Mouse (Mus musculus): ENCODE results near the gene Veph1. TPM values are rescaled to one million over a fixed set of nuclear protein-coding genes. Genes with fewer than 3 reads are reported as not detected.

The Veph1 gene
- polyA plus RNA-seq, 1 experiment from 2014 or later, result not detected

DNA sequence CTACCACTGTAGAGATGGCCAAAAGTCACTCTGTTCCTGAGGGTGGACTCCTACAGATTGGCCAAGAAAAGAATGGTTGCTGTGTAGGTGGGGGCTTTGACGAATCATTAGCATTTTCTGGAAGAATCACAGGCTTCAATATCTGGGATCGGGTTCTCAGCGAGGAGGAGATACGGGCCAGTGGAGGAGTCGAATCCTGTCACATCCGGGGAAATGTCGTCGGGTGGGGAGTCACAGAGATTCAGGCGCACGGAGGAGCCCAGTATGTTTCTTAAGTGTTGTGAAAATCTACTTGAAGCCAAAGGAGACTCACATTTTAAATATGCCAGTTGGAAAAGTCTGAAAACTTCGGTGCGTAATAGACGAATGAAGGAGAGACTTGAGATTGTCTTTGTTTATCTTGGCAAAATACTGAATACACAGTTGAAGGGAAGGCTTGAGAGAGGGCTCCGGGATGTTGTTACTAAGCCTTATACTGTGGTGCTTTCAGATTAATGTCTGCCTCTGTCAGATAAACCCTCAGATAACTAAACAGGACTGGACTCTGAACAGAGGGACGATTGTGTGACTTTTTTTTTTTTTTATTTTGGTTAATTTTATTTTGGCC lies 71.6 kb downstream of the Veph1 start:
- no peak for DNase-seq (ENCODE audit: low spot score)

DNA sequence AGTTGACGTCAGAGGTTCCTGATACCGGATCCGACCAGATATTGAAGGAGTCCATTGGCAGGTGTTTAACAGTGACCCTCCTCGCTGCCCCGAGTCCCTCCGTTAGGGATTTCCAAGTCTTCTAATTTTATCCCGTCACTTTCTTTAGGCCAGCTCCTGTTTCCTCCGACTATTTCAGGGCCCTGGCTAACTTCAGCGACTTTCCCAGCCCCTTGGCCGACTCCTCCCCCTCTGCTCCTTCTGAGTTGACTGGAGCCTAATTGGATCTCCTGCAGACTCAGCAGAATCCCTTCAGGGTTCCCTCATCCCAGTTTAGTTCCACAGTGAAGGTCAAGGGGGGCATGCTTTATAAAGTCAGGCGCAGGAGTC lies 75.4 kb downstream of the Veph1 start:
- no peak for DNase-seq (ENCODE audit: low spot score)

DNA sequence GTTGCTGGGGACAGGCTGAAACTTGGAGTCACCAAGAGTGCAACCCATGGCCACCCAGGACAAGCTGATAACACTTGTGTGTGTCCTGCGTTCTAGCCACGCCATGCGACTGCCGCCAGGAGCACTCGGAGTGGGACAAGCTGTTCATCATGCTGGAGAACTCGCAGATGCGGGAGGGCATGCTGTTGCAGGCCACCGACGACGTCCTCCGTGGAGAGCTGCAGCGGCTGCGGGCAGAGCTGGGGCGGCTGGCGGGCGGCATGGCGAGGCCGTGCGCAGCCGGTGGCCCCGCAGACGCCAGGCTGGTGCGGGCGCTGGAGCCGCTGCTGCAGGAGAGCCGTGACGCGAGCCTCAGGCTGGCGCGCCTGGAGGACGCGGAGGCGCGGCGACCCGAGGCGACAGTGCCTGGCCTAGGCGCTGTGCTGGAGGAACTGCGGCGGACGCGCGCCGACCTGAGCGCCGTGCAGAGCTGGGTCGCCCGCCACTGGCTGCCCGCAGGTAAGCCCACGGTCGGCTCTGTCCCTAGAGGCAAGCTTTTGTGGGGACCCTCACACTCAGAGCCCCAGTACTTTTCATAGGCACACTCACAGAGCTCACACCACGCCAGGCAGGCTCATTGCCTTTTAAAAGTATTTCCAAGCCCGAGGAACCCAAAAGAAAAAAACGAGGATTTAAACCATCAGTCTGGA lies 75.9 kb downstream of the Veph1 start:
- DNase-seq (ENCODE audit: low spot score), result no peak

DNA sequence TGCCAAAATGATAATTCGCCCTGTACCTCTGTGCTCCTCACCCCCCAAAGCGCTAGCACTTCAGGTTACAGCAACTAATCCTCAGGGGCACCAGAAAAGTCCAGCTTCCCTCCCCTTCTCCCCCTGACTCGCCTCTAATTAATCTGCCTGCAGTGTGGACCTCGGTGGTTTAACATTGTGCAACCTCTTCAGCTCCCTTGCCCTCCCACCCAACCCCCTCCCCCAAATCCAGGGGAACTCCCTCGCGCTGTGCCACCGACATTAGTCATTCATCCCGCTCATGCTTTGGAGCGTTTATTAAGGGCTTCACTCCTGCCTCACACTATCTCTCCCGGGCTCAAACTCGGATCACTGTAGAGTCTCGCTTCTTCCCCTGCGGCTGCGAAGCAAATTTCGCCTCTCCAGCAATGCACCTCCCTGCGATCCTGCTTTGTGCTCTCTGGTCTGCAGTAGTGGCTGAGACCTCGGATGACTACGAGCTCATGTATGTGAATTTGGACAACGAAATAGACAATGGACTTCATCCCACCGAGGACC lies 76.9 kb downstream of the Veph1 start, which contains the start of gene Ptx3:
Gene Ptx3 (plus strand): TSS at position 256 of the 537 bp plus-strand sequence.
- no peak for DNase-seq (ENCODE audit: low spot score)

DNA sequence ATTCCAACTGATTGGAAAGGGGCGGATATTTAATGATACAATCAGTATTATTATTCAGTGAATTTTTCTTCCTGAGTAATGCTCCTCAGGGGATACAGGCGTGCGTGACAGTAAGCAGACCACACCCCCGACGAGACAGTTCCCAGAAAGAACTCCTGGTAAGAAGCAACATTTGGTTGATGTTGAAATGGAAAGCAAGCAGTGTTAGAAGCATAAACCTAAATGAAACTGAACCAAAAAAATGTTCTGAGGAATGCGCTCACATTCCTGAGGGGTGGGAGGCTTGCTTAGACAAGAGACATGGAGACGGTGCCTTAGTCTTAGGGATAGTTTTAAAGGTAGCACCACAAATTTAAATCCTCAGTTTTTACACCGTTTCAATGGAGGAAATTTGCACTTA lies 80.9 kb downstream of the Veph1 start:
- no peak for DNase-seq (ENCODE audit: low spot score)

DNA sequence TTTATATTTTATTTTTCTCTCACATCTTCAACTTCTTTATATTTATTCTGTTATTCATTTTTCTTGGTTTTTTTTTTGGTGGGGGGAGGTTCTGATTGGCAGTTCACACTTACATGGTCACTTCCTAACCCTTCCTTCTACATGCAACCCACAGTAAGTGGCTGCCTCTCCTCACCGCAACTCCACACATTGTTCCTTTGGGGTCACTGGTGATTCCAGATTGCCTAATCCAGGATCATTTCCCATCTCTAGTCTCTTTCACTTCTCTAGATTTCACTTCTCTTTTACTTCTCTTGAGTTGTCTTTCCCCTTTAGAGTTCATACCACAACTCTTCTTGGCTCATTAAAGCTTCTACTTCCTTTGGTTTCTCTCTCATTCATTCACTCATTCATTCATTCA lies 83.1 kb downstream of the Veph1 start:
- no peak for DNase-seq (ENCODE audit: low spot score)

DNA sequence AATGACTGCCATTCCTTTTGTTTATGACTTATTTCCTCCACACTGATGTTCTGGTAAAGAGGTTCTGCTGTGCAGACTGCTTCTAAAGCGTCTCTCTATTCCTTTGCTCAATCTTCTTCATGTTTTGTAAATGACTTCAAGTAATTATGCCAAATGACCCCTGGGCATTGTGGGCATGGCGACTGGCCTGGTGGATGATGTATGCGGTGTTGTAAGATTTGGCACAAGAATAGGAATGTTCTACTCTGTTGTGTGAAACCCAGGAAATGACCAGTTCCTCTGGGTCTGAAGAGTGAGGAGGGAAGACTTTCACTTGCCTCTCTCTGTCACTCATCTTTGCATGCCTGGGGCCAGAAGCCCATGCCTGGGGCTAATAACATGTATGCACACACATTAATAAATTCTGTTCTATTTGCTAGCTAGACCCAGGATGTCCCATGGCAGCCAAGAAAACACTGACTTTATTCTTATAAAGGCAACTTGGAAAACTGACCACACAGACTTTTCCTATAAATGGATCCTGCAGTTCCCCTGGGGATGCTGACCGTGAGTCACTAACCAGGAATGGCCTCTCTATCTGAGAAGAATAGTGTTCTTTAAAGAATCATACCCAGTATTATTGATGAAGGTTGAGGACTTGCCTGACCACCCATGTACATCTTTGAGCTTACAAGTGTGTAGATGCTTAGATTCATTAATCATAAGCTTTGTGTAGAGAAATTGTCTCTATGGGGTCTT lies 87.6 kb downstream of the Veph1 start:
- no peak for DNase-seq (ENCODE audit: low spot score)

DNA sequence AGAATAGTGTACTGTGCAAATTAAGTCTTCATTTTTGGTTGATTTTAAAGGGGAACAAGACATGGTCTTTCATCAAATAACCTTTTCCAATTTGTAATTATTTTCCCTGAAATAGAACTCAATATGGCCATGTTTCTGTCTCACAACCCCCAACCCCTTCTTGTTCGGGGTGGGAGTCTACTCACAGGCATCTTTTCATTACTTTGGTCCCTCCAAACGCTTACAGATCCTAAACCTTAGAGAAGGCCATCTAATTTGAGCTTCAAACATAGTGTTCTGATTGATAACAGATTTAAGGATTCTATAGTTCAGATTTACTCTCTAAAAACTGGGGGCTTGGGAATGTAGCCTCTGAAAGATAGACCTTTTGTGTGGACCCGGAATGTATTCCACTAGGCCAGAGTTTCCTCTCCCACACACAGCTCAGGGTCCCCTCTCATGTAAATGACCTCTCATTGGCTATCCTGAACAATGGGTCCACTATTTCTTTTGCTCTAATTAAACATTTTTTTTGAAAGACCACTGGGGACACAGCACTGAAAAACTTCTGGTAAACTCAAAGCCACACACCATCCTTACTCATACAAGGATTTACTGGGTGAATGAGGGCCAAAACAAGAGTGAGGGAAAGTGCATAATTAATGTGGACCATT lies 102.6 kb downstream of the Veph1 start:
- no peak for DNase-seq (ENCODE audit: low spot score)

DNA sequence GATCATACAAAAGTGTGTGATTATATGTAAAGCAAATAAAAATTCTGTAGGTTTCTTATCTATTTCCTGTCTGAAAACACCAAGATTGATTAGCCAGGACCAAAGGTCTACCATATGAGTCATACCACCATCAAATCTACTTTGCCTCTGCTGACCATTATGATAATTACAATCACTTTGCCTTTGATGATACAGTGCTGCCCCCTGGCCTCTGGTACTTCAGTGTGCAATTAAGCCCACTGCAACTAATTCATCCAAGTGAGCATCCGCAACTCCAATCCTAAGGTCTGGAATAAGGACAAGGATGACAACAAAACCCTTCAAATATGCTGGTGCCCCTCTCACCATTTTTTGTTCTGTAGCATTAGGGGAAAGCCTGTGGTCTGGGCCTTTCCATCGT lies 117.0 kb downstream of the Veph1 start:
- no peak for DNase-seq (ENCODE audit: low spot score)

DNA sequence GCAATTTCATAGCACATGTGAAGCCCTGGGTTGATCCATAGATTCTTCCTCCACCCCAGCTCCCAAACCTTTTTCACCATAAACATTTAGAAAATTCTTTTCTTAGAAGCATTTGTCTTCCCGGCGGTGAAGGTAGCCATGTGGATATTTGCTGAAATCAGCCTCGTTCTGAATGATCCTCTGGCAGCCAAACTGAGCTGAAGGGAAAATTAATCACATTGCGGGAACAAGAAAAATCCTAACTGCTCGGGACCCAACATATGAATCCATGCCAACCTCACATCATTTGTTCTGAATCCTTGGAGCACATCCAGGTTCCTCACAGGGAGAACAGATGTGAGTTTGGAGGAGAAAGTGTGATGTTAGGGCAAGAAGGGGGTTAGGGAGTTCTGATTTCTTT lies 123.7 kb downstream of the Veph1 start:
- no peak for DNase-seq (ENCODE audit: low spot score)

DNA sequence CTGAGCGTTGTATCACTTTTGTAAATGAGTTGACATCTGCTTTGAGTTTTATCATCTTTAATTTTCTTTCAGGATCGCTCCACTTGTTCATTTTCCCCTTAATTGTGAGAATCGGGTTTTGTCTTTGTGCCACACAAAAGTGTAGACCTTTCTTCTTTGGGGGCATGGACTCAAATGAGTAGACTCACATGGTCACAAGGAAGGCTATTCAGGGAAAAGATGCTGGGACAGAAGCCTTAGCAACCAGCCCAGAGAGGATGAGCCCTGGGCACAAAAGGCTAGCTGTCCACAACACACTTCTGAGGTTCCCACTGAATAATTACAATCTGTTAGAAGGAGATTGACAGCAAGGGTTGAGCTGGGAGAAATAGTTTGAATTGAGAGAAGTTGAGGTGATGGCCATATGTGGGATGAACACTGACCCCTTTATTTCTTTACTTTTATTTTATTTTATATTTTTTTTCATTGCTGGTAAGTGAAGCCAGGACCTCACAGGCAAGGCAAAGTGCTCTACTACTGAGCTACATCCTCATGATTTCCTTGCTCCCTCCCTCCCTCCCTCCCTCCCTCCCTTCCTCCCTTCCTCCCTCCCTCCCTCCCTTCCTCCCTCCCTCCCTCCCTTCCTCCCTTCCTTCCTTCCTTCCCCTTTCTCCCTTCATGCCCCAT lies 126.6 kb downstream of the Veph1 start:
- no peak for DNase-seq (ENCODE audit: low spot score)

DNA sequence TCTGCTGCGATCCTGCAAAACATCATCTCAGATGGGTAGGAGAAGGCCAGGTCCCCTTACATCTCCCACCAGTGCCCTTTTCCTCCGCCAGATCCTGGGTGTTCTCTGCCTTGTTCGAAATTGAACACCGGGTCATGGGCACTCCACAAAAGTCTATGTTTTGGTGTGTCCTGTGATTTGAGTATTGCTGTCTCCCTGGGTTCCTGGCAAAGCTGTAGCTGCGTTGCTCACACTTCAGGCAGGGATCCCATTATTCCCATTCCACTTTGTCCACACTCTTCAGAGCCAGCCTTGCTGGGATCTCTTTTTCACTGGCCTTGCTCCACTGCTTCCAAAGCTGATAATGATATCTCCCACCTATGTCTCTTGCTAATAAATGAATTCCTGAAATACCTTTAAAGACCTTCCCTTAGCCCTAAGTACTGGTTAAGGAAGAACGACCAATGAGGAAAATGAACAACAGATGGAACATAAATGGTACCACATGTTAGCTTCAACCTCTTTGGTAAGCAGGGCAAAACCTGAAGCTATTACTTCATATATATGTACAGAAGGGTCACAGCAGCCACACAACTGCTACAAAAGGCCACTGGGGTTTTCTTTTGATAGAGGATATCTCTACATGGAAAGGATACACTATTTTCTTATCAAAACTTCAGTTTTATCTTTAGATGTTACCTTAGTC lies 129.9 kb downstream of the Veph1 start:
- DNase-seq (ENCODE audit: low spot score), result no peak

DNA sequence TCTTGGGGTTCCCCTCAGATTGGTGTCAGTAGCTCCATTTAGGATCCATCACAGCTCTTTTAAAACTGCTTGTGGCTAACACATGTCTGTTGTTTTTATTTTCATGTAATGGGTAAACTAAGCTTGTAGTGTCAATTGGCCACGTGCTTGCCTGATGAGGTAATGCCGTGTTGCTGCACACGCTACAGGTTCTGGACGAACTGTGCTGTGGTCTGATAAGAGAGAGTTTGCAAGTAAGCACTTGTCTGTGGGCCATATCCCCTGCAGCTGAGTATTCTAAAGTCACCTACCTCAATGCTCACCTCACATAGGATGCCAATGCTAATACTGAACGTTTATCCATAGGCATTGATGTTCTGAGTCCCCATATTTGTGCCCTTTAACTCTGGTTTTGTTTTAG lies 131.6 kb downstream of the Veph1 start:
- DNase-seq (ENCODE audit: low spot score), result no peak

DNA sequence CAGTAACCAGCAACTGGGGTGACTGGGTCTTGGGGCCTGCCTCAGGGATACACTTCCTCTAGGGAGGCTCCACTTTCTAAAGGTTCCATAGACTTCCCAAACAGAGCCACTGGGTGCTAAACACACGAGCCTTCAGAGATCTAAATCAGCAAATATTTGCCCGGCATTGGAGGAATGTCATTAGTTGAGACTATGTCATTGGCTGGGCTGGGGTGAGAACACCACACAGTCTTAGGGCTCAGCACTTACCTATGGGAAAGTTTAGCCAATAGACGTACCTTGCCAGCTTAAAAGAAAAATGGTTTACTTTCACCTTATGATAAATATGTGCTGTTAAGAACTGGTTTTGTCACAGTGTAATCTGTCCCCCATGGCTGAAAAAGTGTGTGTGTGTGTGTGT lies 132.1 kb downstream of the Veph1 start:
- no peak for DNase-seq (ENCODE audit: low spot score)

DNA sequence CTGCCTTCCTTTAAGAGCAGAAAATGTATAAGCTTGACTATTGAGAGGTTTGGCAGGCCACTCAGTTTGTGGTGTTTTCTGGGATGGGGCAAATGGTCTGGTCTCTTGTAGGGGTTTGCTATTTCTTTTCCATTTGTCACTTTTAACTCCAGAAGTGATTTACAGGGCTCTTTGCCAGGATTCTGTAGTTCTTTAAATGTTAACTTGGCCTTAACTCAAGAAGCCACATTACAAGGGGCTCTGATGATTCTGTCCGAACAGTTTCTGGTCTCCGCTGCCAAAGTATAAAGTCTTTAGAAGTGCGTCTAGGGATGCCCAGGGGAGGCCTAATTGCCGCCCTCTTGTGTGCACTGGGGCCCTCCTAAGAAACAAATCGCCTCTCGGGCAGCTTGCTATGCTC lies 134.0 kb downstream of the Veph1 start:
- DNase-seq (ENCODE audit: low spot score), result no peak

DNA sequence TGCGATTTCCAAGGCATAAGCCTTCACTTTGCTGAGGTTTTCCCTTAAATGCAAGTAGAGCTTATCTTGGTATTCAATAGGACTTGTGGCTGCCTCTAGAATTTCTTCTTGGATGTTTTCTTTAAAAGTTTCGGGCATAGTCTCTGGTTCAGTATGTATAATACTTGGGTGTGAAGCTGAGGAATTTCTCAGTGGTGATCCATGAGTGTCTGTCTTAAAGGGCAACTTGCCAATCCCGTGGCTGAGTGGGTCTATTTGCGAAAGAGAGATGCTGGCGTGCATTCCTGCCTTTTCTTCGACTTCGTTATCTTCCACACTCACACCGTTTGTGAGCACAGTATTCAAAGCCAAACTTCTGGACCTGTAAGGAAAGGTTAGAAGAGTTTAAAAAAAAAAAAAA lies 138.7 kb downstream of the Veph1 start:
- DNase-seq (ENCODE audit: low spot score), result no peak

DNA sequence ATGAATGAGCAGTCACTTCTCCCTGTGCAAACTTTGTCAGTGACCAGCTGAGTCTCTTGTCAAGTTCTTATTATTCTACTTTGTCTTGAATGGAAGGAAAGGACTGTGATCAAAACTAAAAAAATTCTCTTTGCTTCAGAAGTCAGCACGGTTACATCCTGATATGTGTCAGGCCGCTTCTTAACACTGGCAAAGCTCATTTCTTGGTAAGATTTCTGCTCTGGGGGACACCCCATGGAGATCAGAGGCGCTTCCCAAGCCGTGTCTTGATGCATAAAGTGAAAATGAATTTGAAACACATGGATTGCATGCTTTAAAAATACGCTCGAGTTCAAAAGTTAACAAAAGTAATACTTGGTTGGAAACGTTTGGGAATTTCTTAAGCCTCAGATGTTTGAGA lies 159.0 kb downstream of the Veph1 start:
- no peak for DNase-seq (ENCODE audit: low spot score)

DNA sequence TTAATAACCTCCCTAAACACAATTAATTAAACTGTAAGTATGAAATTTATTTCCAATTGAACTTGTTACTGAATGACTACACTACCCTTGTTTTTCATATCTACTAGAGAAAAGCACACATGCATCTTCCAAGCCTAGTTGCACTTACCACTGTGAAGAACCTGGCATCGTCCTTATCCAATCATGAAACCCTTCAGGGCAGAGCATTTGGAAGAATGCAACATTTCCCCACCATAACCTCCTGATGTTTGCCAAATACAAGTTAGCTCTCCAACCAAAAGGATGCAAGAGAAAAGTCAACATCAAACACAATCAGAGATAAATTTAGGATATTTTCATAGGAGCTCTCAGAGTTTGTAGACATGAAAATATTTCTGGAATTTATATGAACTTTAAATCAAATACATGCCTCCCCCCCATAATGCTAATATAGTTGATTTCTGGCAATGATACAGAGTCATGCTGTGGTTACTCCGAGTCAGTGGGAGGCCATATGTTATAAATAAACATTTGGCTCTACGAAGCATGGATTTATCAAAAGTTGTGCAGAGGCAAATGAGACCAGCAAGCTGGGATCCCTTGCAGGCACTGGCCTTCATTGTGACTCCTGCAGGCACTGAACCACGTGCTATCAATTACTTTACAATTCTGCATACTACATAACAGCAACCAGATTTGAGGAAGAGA lies 165.2 kb downstream of the Veph1 start:
- DNase-seq (ENCODE audit: low spot score), result no peak

DNA sequence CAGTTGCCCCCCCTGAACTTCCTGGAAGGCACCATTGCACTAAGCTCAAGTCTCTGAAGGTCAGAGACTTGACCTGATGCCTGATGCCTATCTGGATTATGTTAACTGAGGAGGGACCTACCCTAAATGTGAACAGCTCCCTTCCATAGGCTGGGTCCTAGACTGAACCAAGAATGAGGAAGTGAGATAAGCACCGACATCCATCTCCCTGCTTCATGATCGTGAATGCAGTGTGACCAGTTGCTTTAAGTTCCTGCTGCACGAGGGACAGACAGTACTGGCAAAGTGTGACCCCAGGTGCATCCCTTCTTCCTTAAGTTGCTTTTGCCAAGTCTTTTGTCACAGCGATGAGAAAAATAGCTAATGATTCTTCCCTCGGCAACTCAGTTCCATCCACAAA lies 166.9 kb downstream of the Veph1 start:
- DNase-seq (ENCODE audit: low spot score), result no peak

DNA sequence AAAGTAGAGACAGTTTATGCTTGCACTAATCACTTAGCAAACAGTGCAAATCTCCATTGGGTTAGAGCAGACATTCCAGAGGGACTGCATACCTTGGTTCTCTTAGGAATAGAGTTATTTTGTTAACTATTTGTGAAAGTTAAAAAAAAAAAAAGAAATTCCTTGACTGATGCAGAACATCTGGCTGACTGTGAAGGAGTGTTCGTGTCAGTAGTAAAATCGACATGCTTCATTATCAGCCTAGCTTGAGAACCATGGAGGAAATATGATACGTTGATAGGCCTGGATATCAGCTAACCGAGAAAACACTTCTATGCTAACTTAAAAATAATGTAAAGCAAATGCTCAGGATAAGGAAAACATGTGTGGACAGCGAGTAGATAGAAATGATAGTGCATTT lies 191.1 kb downstream of the Veph1 start:
- DNase-seq (ENCODE audit: low spot score), result no peak

Measured in thymus, postnatal 0 days (tissue).